Mouse (Mus musculus) C2C12 (cell line): ENCODE measurements around the gene Kdm4a.

Experiments used
- CEBPB ChIP-seq: IDR thresholded peaks from one replicate; pipeline ENCODE4 v1.6.1; 2011; ENCODE audit warnings: low read depth, mild to moderate bottlenecking, control low read depth, moderate library complexity
- CTCF ChIP-seq: IDR thresholded peaks from one replicate; pipeline ENCODE4 v1.5.1; 2011; ENCODE audit not compliant: control insufficient read depth, insufficient read depth, insufficient read length
- FOSL1 ChIP-seq: IDR thresholded peaks from one replicate; pipeline ENCODE4 v1.8.0; 2011; ENCODE audit warnings: mild to moderate bottlenecking, low read length; ENCODE audit not compliant: poor library complexity, insufficient read depth, severe bottlenecking
- MAX ChIP-seq: IDR thresholded peaks from one replicate; pipeline ENCODE4 v1.6.1; 2011; ENCODE audit warnings: mild to moderate bottlenecking, control low read depth
- MYOG ChIP-seq: IDR thresholded peaks from one replicate; pipeline ENCODE4 v1.6.1; 2011; ENCODE audit not compliant: control insufficient read depth, insufficient read length; ENCODE audit errors: extremely low read depth
- USF1 ChIP-seq: IDR thresholded peaks from one replicate; pipeline ENCODE4 v1.6.1; 2011; ENCODE audit warnings: low read depth, mild to moderate bottlenecking, control low read depth, moderate library complexity

GRCm38 (mm10) chr4:118116098-118116497 lies 63.7 kb downstream of the Kdm4a start:
- TF ChIP-seq MAX (no peak), MYOG (no peak), CTCF (no peak), USF1 (no peak), FOSL1 (no peak), CEBPB (no peak)
